Mouse (Mus musculus): ENCODE measurements around the gene 2310033P09Rik. TPM values are rescaled to one million over a fixed set of nuclear protein-coding genes. Genes with fewer than 3 reads are reported as not detected.

2310033P09Rik gene
- polyA plus RNA-seq, 1 experiment from 2014 or later, result 34.1 TPM

DNA sequence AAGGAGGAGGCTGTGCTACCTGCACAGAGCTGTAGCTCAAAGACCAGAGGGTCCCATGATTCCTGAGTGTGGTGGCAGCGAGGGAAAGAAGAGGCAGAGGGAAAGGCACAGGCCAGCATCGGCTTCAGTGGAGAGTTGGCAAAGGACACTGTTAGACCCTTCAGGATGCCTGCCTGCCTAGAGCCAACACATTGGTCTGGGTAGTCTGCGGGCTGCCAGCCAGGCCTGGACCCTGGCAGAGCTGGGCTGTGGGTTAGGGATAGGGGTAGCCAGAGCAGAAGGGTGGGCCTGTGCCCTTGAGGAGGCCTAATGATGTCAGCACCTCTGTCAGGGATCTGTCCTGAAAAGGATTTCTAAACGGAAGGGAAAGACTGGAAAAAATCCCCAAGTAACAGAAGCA, 31.7 kb downstream of the 2310033P09Rik start:
- no peak for ATAC-seq (ENCODE audit: low FRiP score, low read depth)
- WGBS, result 65% methylated on average over 4 of the region's 4 CpGs
- peaks cover 24% of the 10 kb centered on the region for H3K4me1 ChIP-seq

DNA sequence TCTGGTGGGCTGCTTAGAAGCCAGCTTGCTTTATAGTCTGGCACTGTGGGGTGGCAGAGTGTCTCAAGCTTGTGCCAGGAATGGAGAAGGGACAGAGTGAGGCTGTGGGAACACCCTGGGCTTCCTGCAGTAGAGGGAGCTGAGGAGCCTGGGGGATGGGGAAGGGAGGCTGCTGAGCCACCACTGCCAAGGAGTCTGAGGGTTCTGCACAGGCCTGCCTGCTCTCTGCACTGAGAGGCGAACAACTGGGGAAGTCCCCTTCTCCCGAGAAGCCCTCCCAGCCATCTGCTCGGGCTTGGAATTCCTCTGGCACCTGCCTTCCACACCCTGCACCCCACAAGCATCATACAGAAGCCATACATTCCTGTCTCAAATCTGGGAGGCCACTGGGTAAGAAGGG, 33.7 kb downstream of the 2310033P09Rik start:
- H3K4me3 ChIP-seq, result no peak overlapping the region
- 5% methylated on average over 3 of the region's 3 CpGs for WGBS
- no peak overlapping the region for H3K27ac ChIP-seq
- H3K9ac ChIP-seq, result no peak overlapping the region
- H3K4me2 ChIP-seq (replicated peaks), result no peak overlapping the region
- ATAC-seq (ENCODE audit: low FRiP score, low read depth), result no peak
- H3K9me3 ChIP-seq, result no peaks in the 10 kb centered on the region
- peaks cover 33% of the 10 kb centered on the region for H3K27me3 ChIP-seq
- no peaks in the 10 kb centered on the region for H3K36me3 ChIP-seq
- peaks cover 24% of the 10 kb centered on the region for H3K4me1 ChIP-seq

More for the DNA sequence above, 31.7 kb downstream of the 2310033P09Rik start:
- no peak overlapping the region for H3K4me2 ChIP-seq (replicated peaks)
- no peak overlapping the region for H3K4me3 ChIP-seq
- H3K27me3 ChIP-seq, result peaks cover 37% of the 10 kb centered on the region
- H3K27ac ChIP-seq, result no peak overlapping the region
- no peaks in the 10 kb centered on the region for H3K36me3 ChIP-seq
- no peaks in the 10 kb centered on the region for H3K9me3 ChIP-seq
- no peak overlapping the region for H3K9ac ChIP-seq

GRCm38 (mm10) chr11:59243856-59244255, 35.7 kb downstream of the 2310033P09Rik start:
- 10% methylated on average over 6 of the region's 6 CpGs for WGBS
- Histone ChIP-seq H3K9me3 (no peaks in the 10 kb centered on the region), H3K4me3 (no peak overlapping the region), H3K9ac (no peak overlapping the region), H3K27ac (no peak overlapping the region), H3K4me2 (replicated peaks) (no peak overlapping the region), H3K4me1 (peaks cover 13% of the 10 kb centered on the region), H3K36me3 (no peaks in the 10 kb centered on the region), H3K27me3 (peaks cover 42% of the 10 kb centered on the region)
- no peak for ATAC-seq (ENCODE audit: low FRiP score, low read depth)

DNA sequence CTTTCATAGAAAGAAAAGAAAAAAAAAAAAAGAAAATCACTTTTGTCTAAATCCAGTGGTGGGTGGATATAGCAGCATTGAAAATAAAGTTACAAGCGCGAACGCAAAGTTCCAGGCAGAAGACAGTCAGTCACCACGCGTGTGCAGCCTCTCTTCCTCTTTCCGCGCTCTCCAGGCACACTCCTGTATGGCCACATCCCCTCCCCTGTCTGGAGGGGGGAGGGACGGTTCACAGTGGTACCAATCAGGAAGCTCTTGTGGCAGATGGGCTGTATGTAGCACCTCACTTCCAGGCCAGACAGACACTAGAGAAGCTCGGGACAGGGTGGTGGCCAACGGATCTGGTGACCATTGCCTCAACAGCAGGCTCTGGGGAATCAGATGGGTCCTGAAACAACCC, 40.0 kb downstream of the 2310033P09Rik start:
- 64% methylated on average over 10 of the region's 10 CpGs for WGBS
- peaks cover 30% of the 10 kb centered on the region; the same call in 1 of the 2 replicates for H3K27me3 ChIP-seq

DNA sequence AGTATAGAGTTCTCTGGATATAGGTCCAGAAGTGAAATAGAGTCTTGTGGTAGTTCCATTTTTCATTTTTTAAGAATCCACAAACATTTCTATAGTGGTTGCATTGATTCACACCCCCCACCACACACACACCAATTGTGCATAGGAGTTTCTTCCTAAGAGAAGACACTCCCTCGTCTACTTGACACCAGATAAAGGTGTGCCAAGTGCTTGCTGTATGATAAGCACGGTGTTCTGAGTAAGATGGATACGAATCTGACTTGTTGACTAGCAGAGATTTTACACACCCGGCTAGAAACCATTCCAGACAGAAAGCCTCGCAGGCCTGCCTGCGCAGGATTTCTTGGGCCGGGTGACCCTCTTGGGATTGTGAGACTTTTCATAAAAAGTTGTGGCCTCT, 51.5 kb downstream of the 2310033P09Rik start:
- H3K36me3 ChIP-seq, result no peaks in the 10 kb centered on the region
- no peak overlapping the region for H3K27ac ChIP-seq
- no peak for ATAC-seq (ENCODE audit: low FRiP score, low read depth)
- WGBS, result 86% methylated on average over 7 of the region's 7 CpGs
- H3K9me3 ChIP-seq, result no peaks in the 10 kb centered on the region
- no peak overlapping the region for H3K4me3 ChIP-seq
- peaks cover 44% of the 10 kb centered on the region for H3K27me3 ChIP-seq
- H3K9ac ChIP-seq, result no peak overlapping the region
- peaks cover 13% of the 10 kb centered on the region for H3K4me1 ChIP-seq
- H3K4me2 ChIP-seq (replicated peaks), result no peak overlapping the region

More for the DNA sequence above, 40.0 kb downstream of the 2310033P09Rik start:
- H3K9ac ChIP-seq, result no peak overlapping the region
- no peak overlapping the region for H3K4me3 ChIP-seq
- no peak overlapping the region for H3K4me2 ChIP-seq (replicated peaks)
- H3K27ac ChIP-seq, result no peak overlapping the region
- no peaks in the 10 kb centered on the region; the same call in 1 of the 2 replicates for H3K4me1 ChIP-seq
- no peaks in the 10 kb centered on the region for H3K36me3 ChIP-seq
- no peaks in the 10 kb centered on the region for H3K9me3 ChIP-seq
- no peak for ATAC-seq (ENCODE audit: low FRiP score, low read depth)

Other genes with a start within 250 kb of the 2310033P09Rik start
- 23.8 and 24.0 TPM in 2 replicates for gene Trim11, start 230.2 kb upstream of the 2310033P09Rik start, polyA plus RNA-seq (2015; fragmentation: Nextera tagmentation; extraction: Ambion mirVana)
- 1.5 and 1.7 TPM in 2 replicates for gene Obscn, start 71.9 kb upstream of the 2310033P09Rik start, polyA plus RNA-seq (2015; fragmentation: Nextera tagmentation; extraction: Ambion mirVana)
- gene Iba57, start 44.6 kb upstream of the 2310033P09Rik start, polyA plus RNA-seq (2015; fragmentation: Nextera tagmentation; extraction: Ambion mirVana), result 3.5 and 4.4 TPM in 2 replicates
- 0.25 and 0.47 TPM in 2 replicates for gene Gjc2, start 25.1 kb upstream of the 2310033P09Rik start, polyA plus RNA-seq (2015; fragmentation: Nextera tagmentation; extraction: Ambion mirVana)
- 136 and 138 TPM in 2 replicates for gene Guk1, start 16.1 kb upstream of the 2310033P09Rik start, polyA plus RNA-seq (2015; fragmentation: Nextera tagmentation; extraction: Ambion mirVana)
- 90.5 and 91.5 TPM in 2 replicates for gene Mrpl55, start 5.8 kb upstream of the 2310033P09Rik start, polyA plus RNA-seq (2015; fragmentation: Nextera tagmentation; extraction: Ambion mirVana)
- gene Arf1, start 19.9 kb downstream of the 2310033P09Rik start, polyA plus RNA-seq (2015; fragmentation: Nextera tagmentation; extraction: Ambion mirVana), result 702 and 716 TPM in 2 replicates
- gene Wnt3a, start 82.4 kb downstream of the 2310033P09Rik start, polyA plus RNA-seq (2015; fragmentation: Nextera tagmentation; extraction: Ambion mirVana), result 2.6 and 3.1 TPM in 2 replicates
- gene Wnt9a, start 98.6 kb downstream of the 2310033P09Rik start, polyA plus RNA-seq (2015; fragmentation: Nextera tagmentation; extraction: Ambion mirVana), result 8.1 and 8.9 TPM in 2 replicates
- gene Prss38, start 167.3 kb downstream of the 2310033P09Rik start, polyA plus RNA-seq (2015; fragmentation: Nextera tagmentation; extraction: Ambion mirVana), result 0.11 TPM in 1 of 2 replicates, not detected in the other
- gene Jmjd4, start 241.7 kb downstream of the 2310033P09Rik start, polyA plus RNA-seq (2015; fragmentation: Nextera tagmentation; extraction: Ambion mirVana), result 16.5 and 18.5 TPM in 2 replicates
- 149 TPM in 2 replicates for gene Snap47, start 242.9 kb downstream of the 2310033P09Rik start, polyA plus RNA-seq (2015; fragmentation: Nextera tagmentation; extraction: Ambion mirVana)